Mouse (Mus musculus) lung, postnatal 0 days (tissue): ENCODE data around the gene Tmprss13.

Experiments used
- CTCF ChIP-seq: IDR thresholded peaks from 2 replicates; pipeline ENCODE4 v1.5.1; 2016; ENCODE audit warnings: antibody characterized with exemption, mild to moderate bottlenecking
- EP300 ChIP-seq: IDR thresholded peaks from 2 replicates; pipeline ENCODE4 v1.6.1; 2016; ENCODE audit warnings: antibody characterized with exemption, mild to moderate bottlenecking, control low read depth

DNA sequence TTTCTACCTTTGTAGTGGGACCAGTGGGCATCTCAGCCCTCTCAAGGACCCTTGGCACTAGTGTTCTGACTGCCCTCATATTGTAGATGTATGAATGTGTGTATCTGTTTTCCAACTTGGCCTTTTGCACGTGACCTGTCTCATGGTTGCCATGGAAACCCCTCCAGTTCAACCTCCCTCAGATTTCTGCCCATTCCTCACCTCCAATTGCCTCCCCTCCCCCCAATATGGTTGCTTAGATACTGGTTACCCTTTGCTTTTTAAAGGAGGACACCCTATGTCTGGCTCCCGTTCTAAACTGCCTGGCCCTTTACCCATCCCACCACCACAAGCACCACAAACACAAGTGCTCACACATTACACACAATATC, 52.4 kb downstream of the Tmprss13 start:
- TF ChIP-seq CTCF (no peak), EP300 (no peak)
